9 mouse cellular contexts compared by ENCODE assay signal in the genomic region with DNA sequence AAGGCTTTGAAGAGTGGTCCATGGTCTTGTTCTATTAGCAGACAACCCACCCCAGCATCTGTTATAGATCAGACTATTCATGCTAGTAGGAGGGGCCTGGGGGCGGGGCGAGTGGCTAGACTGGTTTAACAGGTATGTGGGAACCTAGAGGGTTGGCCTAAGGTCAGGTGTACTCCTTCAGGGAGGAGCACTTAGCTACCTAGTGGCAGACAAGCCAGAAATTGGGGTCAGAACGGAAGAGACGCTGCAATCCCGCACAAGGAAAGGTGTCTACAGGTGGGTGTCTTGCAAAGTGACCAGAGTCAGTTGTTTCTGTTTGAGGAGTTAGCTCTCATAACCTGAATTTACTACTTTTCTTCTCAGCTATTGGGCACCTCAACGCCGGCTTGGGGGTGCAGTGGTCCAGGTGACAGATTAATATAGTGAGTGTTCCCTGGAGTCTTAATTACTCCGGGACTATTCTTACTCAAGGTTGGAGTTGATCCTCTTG. TPM values are rescaled to one million over a fixed set of nuclear protein-coding genes. Genes with fewer than 3 reads are reported as not detected.
DNase-seq lines count a peak whose midpoint lies in the region; ATAC-seq and TF ChIP-seq lines count a peak whose summit lies in the region.
"Had no signal": no experiment of that assay in that cellular context is flagged by ENCODE, and none has a peak within 500 bp of the region (broad histone marks: within the 10 kb centered on the region; RNA-seq: fewer than 3 reads in every experiment).

TSS of gene Rnf225 (plus strand) at position 226 of the 490 bp plus-strand sequence.

- DNase-seq in heart, adult 2 months, result no peak
- no peak for DNase-seq in heart, postnatal 36 days
- DNase-seq in kidney, adult 8-10 months, result peak; percentile 48 to 49
- DNase-seq in lung, embryonic 14.5 days, result peak; percentile 72
- no peak for DNase-seq in layer of hippocampus, postnatal 10 days (ENCODE audit: low spot score in 2 of 2)
- DNase-seq in layer of hippocampus, adult 18-20 months (ENCODE audit: low spot score in 2 of 2), result no peak

- ATAC-seq in embryonic facial prominence, embryonic 13.5 days (ENCODE audit: insufficient number of reproducible peaks, insufficient read depth, low FRiP score, low TSS enrichment, low read depth), result peak; percentile 63; the same call in 1 of the 2 replicates
- peak; percentile 30 for ATAC-seq in lung, embryonic 14.5 days (ENCODE audit: insufficient read depth)
- ATAC-seq in stomach, embryonic 14.5 days (ENCODE audit: insufficient number of reproducible peaks, insufficient read depth, low FRiP score, low read depth), result peak; percentile 82

- 48% methylated on average over 8 of the region's 8 CpGs for WGBS in heart, adult 2 months
- 18% methylated on average over 8 of the region's 8 CpGs for WGBS in embryonic facial prominence, embryonic 13.5 days
- WGBS in lung, embryonic 14.5 days, result 22% methylated on average over 8 of the region's 8 CpGs
- WGBS in stomach, embryonic 14.5 days, result 21% methylated on average over 8 of the region's 8 CpGs

- H3K36me3 ChIP-seq in heart, adult 2 months (ENCODE audit: control insufficient read depth, insufficient read depth, low read length), result peaks cover 13% of the 10 kb centered on the region
- H3K36me3 ChIP-seq in embryonic facial prominence, embryonic 13.5 days, result peaks cover 46% of the 10 kb centered on the region
- peaks cover 46% of the 10 kb centered on the region for H3K36me3 ChIP-seq in lung, embryonic 14.5 days (ENCODE audit: insufficient read depth)
- H3K36me3 ChIP-seq in stomach, embryonic 14.5 days (ENCODE audit: control insufficient read depth, insufficient read depth, low read length), result peaks cover 40% of the 10 kb centered on the region

- TF ChIP-seq CTCF in heart, adult 2 months (IDR thresholded peaks at IDR 0.05), result no peak
- no peak for TF ChIP-seq CTCF in lung, embryonic 14.5 days (IDR thresholded peaks at IDR 0.05; ENCODE audit: low read depth)

- intact Hi-C loops in heart, adult 2 months (cut with DNase I), result loop anchor here (2.0 kb wide), 1 partner anchor 22 kb away; no protein-coding TSS in a partner anchor
- intact Hi-C loops in heart, postnatal 36 days (cut with DNase I), result no loop called here

- H3K9ac ChIP-seq in heart, adult 2 months (ENCODE audit: low read depth, low read length), result peak within 1 kb of the TSS; percentile 48; the same call in 1 of the 2 replicates
- peak within 1 kb of the TSS; percentile 74 for H3K9ac ChIP-seq in embryonic facial prominence, embryonic 13.5 days
- H3K9ac ChIP-seq in lung, embryonic 14.5 days, result peak within 1 kb of the TSS; percentile 52
- peak within 1 kb of the TSS; percentile 40 for H3K9ac ChIP-seq in stomach, embryonic 14.5 days (replicated peaks; ENCODE audit: low read depth, low read length)

- peak within 1 kb of the TSS; percentile 69 for H3K4me2 ChIP-seq in embryonic facial prominence, embryonic 13.5 days
- H3K4me2 ChIP-seq in lung, embryonic 14.5 days, result peak within 1 kb of the TSS; percentile 66
- peak within 1 kb of the TSS; percentile 72 for H3K4me2 ChIP-seq in stomach, embryonic 14.5 days (replicated peaks; ENCODE audit: low read depth, low read length)

- no peaks in the 10 kb centered on the region for H3K79me2 ChIP-seq in heart, adult 2 months (replicated peaks; ENCODE audit: control insufficient read depth, insufficient read depth, low read length)

- H3K4me1 ChIP-seq in heart, adult 2 months (ENCODE audit: control insufficient read depth, insufficient read depth, low read length), result peaks cover 5% of the 10 kb centered on the region
- peaks cover 36% of the 10 kb centered on the region for H3K4me1 ChIP-seq in embryonic facial prominence, embryonic 13.5 days
- peaks cover 9% of the 10 kb centered on the region for H3K4me1 ChIP-seq in lung, embryonic 14.5 days (ENCODE audit: insufficient read depth)
- peaks cover 16% of the 10 kb centered on the region for H3K4me1 ChIP-seq in stomach, embryonic 14.5 days (ENCODE audit: control insufficient read depth, insufficient read depth, low read length)

- no peaks in the 10 kb centered on the region for H3K27me3 ChIP-seq in heart, adult 2 months (ENCODE audit: control insufficient read depth, insufficient read depth, low read length)
- H3K27me3 ChIP-seq in embryonic facial prominence, embryonic 13.5 days, result peaks cover 40% of the 10 kb centered on the region
- H3K27me3 ChIP-seq in lung, embryonic 14.5 days (ENCODE audit: insufficient read depth, low read length), result 0 out of 2 replicates have a peak, but pooled peaks cover 4% of the 10 kb centered on the region
- H3K27me3 ChIP-seq in stomach, embryonic 14.5 days (ENCODE audit: control insufficient read depth, insufficient read depth, low read length), result no peaks in the 10 kb centered on the region
- H3K27me3 ChIP-seq: Patski had no signal

- peak within 1 kb of the TSS; percentile 23 for H3K4me3 ChIP-seq in heart, adult 2 months
- peak within 1 kb of the TSS; percentile 40 for H3K4me3 ChIP-seq in embryonic facial prominence, embryonic 13.5 days
- peak within 1 kb of the TSS; percentile 36 for H3K4me3 ChIP-seq in lung, embryonic 14.5 days (ENCODE audit: low read depth, low read length)
- H3K4me3 ChIP-seq in stomach, embryonic 14.5 days (ENCODE audit: low read depth, low read length), result peak within 1 kb of the TSS; percentile 31

- no peak within 1 kb of the TSS for H3K27ac ChIP-seq in heart, adult 2 months
- H3K27ac ChIP-seq in embryonic facial prominence, embryonic 13.5 days, result no peak within 1 kb of the TSS
- no peak within 1 kb of the TSS for H3K27ac ChIP-seq in lung, embryonic 14.5 days (ENCODE audit: low read depth)
- no peak within 1 kb of the TSS for H3K27ac ChIP-seq in stomach, embryonic 14.5 days (ENCODE audit: low read length)

- 0 out of 2 replicates have a peak, but pooled peaks have one; percentile 17 for TF ChIP-seq POLR2A in heart, adult 2 months (IDR thresholded peaks at IDR 0.05; ENCODE audit: insufficient read depth, low read depth, low read length)

- no peak for TF ChIP-seq EP300 in heart, adult 2 months (IDR thresholded peaks at IDR 0.05; ENCODE audit: insufficient read depth, low read depth, low read length)

- H3K9me3 ChIP-seq in embryonic facial prominence, embryonic 13.5 days, result no peaks in the 10 kb centered on the region
- no peaks in the 10 kb centered on the region for H3K9me3 ChIP-seq in lung, embryonic 14.5 days (ENCODE audit: low read depth, low read length)
- no peaks in the 10 kb centered on the region for H3K9me3 ChIP-seq in stomach, embryonic 14.5 days (ENCODE audit: control insufficient read depth, low read depth, low read length)

RNA-seq across cellular contexts. Expression of gene Rnf225, which starts in this region (rescaled TPM):
- under 1 TPM; 0.18 to 0.23 TPM for total RNA-seq in heart, adult 2 months (2021)
- 0.12 and 0.14 TPM in 2 replicates for polyA plus RNA-seq in heart, adult 2 months (2012; rRNA removed)
- total RNA-seq in heart, postnatal 36 days (2021), result under 1 TPM; 0.25 to 0.38 TPM
- 0.66 and 1.1 TPM in 2 replicates for polyA plus RNA-seq in embryonic facial prominence, embryonic 13.5 days (2015; fragmentation: Nextera tagmentation; extraction: Ambion mirVana)
- polyA plus RNA-seq in lung, embryonic 14.5 days (2014; fragmentation: Nextera tagmentation; extraction: Ambion mirVana), result 0.73 and 0.97 TPM in 2 replicates
- 0.97 and 1.4 TPM in 2 replicates for polyA plus RNA-seq in stomach, embryonic 14.5 days (2014; fragmentation: Nextera tagmentation; extraction: Ambion mirVana)
- 1 to 10 TPM; 1.2 TPM for total RNA-seq in layer of hippocampus, postnatal 10 days (2021)
- under 1 TPM; 0.71 to 0.97 TPM for total RNA-seq in layer of hippocampus, adult 18-20 months (2021)

Comparison
In these comparisons a context has a peak if more than half of its experiments do, and no peak if none do; other contexts are left out.
1. Peak in DNase-seq, ATAC-seq, H3K4me3 ChIP-seq, H3K9ac ChIP-seq and H3K4me2 ChIP-seq in lung, embryonic 14.5 days; RNA of the gene not detected or under 1 TPM.
2. DNase-seq: peak in kidney, adult 8-10 months (2 of 2); none in heart, adult 2 months (0 of 2), heart, postnatal 36 days (0 of 2), layer of hippocampus, postnatal 10 days (0 of 2) and layer of hippocampus, adult 18-20 months (0 of 2).
3. ATAC-seq: peak in every context shown above with its lines; median percentile 82 in stomach, embryonic 14.5 days; 63 in embryonic facial prominence, embryonic 13.5 days; 30 in lung, embryonic 14.5 days.
4. Peak in every context shown above with its lines, with median percentiles within 50 percentile points of each other: H3K4me3 ChIP-seq, H3K9ac ChIP-seq and H3K4me2 ChIP-seq.